Mouse (Mus musculus): Measurements from ENCODE around the gene Tmem183a. TPM values are rescaled to one million over a fixed set of nuclear protein-coding genes. Genes with fewer than 3 reads are reported as not detected.

Gene Tmem183a
- total and polyA plus RNA-seq, 3 experiments, result 37.8 to 94.0 (median 65.9) TPM

- Histone ChIP-seq H3K4me3 (ENCODE audit: low read depth, low read length) (no peak overlapping the region), H3K27me3 (ENCODE audit: insufficient read depth, low read length) (peaks cover 52% of the 10 kb centered on the region), H3K9me3 (replicated peaks) (no peaks in the 10 kb centered on the region), H3K36me3 (replicated peaks) (no peaks in the 10 kb centered on the region), H3K4me1 (ENCODE audit: insufficient read depth, low read depth, low read length) (no peaks in the 10 kb centered on the region)
- ATAC-seq (ENCODE audit: extremely low read depth, insufficient number of reproducible peaks, low FRiP score, poor library complexity, severe bottlenecking) (no peak), DNase-seq (ENCODE audit: low spot score) (no peak)
- TF ChIP-seq TAL1 (conservative IDR thresholded peaks at IDR 0.05; ENCODE audit: low read depth, low read length) (no peak), CTCF (IDR thresholded peaks at IDR 0.05; ENCODE audit: low read depth, low read length) (no peak), POLR2AphosphoS5 (IDR thresholded peaks at IDR 0.05; ENCODE audit: insufficient replicate concordance, low read depth, low read length) (no peak), GATA2 (IDR thresholded peaks at IDR 0.05; ENCODE audit: borderline replicate concordance, low read depth, low read length) (no peak), GATA1 (IDR thresholded peaks at IDR 0.05; ENCODE audit: borderline replicate concordance, low read length) (no peak)
Observed at GRCm38 (mm10) chr1:134316361-134316760, 45.4 kb downstream of the Tmem183a start.

GRCm38 (mm10) chr1:134315181-134315580 is 46.6 kb downstream of the Tmem183a start:
- H3K9me3 ChIP-seq (replicated peaks), result no peaks in the 10 kb centered on the region
- TF ChIP-seq TAL1 (conservative IDR thresholded peaks at IDR 0.05; ENCODE audit: low read depth, low read length), result no peak
- no peak for TF ChIP-seq POLR2AphosphoS5 (IDR thresholded peaks at IDR 0.05; ENCODE audit: insufficient replicate concordance, low read depth, low read length)
- TF ChIP-seq GATA1 (IDR thresholded peaks at IDR 0.05; ENCODE audit: borderline replicate concordance, low read length), result no peak
- no peak for TF ChIP-seq GATA2 (IDR thresholded peaks at IDR 0.05; ENCODE audit: borderline replicate concordance, low read depth, low read length)
- no peak for TF ChIP-seq CTCF (IDR thresholded peaks at IDR 0.05; ENCODE audit: low read depth, low read length)
- peaks cover 46% of the 10 kb centered on the region for H3K27me3 ChIP-seq (ENCODE audit: insufficient read depth, low read length)
- no peak overlapping the region for H3K4me3 ChIP-seq (ENCODE audit: low read depth, low read length)
- DNase-seq (ENCODE audit: low spot score), result no peak
- ATAC-seq (ENCODE audit: extremely low read depth, insufficient number of reproducible peaks, low FRiP score, poor library complexity, severe bottlenecking), result no peak
- H3K4me1 ChIP-seq (ENCODE audit: insufficient read depth, low read depth, low read length), result no peaks in the 10 kb centered on the region
- H3K36me3 ChIP-seq (replicated peaks), result no peaks in the 10 kb centered on the region

GRCm38 (mm10) chr1:134311760-134312159 is 50.0 kb downstream of the Tmem183a start:
- no peak for TF ChIP-seq GATA2 (IDR thresholded peaks at IDR 0.05; ENCODE audit: borderline replicate concordance, low read depth, low read length)
- no peak for TF ChIP-seq CTCF (IDR thresholded peaks at IDR 0.05; ENCODE audit: low read depth, low read length)
- TF ChIP-seq TAL1 (conservative IDR thresholded peaks at IDR 0.05; ENCODE audit: low read depth, low read length), result no peak
- no peak for TF ChIP-seq POLR2AphosphoS5 (IDR thresholded peaks at IDR 0.05; ENCODE audit: insufficient replicate concordance, low read depth, low read length)
- TF ChIP-seq GATA1 (IDR thresholded peaks at IDR 0.05; ENCODE audit: borderline replicate concordance, low read length), result no peak
- Histone ChIP-seq H3K9me3 (replicated peaks) (no peaks in the 10 kb centered on the region), H3K4me1 (ENCODE audit: insufficient read depth, low read depth, low read length) (no peaks in the 10 kb centered on the region), H3K4me3 (ENCODE audit: low read depth, low read length) (no peak overlapping the region), H3K27me3 (ENCODE audit: insufficient read depth, low read length) (peaks cover 29% of the 10 kb centered on the region), H3K36me3 (replicated peaks) (no peaks in the 10 kb centered on the region)
- DNase-seq (ENCODE audit: low spot score) (no peak), ATAC-seq (ENCODE audit: extremely low read depth, insufficient number of reproducible peaks, low FRiP score, poor library complexity, severe bottlenecking) (no peak)

GRCm38 (mm10) chr1:134310729-134311128 is 51.0 kb downstream of the Tmem183a start:
- no peak for ATAC-seq (ENCODE audit: extremely low read depth, insufficient number of reproducible peaks, low FRiP score, poor library complexity, severe bottlenecking)
- no peaks in the 10 kb centered on the region for H3K36me3 ChIP-seq (replicated peaks)
- no peak for TF ChIP-seq POLR2AphosphoS5 (IDR thresholded peaks at IDR 0.05; ENCODE audit: insufficient replicate concordance, low read depth, low read length)
- peak; percentile 3; the same call in 1 of the 2 replicates for TF ChIP-seq CTCF (IDR thresholded peaks at IDR 0.05; ENCODE audit: low read depth, low read length)
- no peaks in the 10 kb centered on the region for H3K4me1 ChIP-seq (ENCODE audit: insufficient read depth, low read depth, low read length)
- H3K4me3 ChIP-seq (ENCODE audit: low read depth, low read length), result no peak overlapping the region
- H3K27me3 ChIP-seq (ENCODE audit: insufficient read depth, low read length), result peaks cover 22% of the 10 kb centered on the region
- no peaks in the 10 kb centered on the region for H3K9me3 ChIP-seq (replicated peaks)
- no peak for DNase-seq (ENCODE audit: low spot score)

- Histone ChIP-seq H3K4me3 (ENCODE audit: low read depth, low read length) (no peak overlapping the region), H3K27me3 (ENCODE audit: insufficient read depth, low read length) (peaks cover 24% of the 10 kb centered on the region), H3K4me1 (ENCODE audit: insufficient read depth, low read depth, low read length) (no peaks in the 10 kb centered on the region), H3K9me3 (replicated peaks) (no peaks in the 10 kb centered on the region), H3K36me3 (replicated peaks) (no peaks in the 10 kb centered on the region)
- TF ChIP-seq CTCF (IDR thresholded peaks at IDR 0.05; ENCODE audit: low read depth, low read length) (no peak), GATA1 (IDR thresholded peaks at IDR 0.05; ENCODE audit: borderline replicate concordance, low read length) (no peak), POLR2AphosphoS5 (IDR thresholded peaks at IDR 0.05; ENCODE audit: insufficient replicate concordance, low read depth, low read length) (no peak), GATA2 (IDR thresholded peaks at IDR 0.05; ENCODE audit: borderline replicate concordance, low read depth, low read length) (no peak), TAL1 (conservative IDR thresholded peaks at IDR 0.05; ENCODE audit: low read depth, low read length) (no peak)
- no peak for DNase-seq (ENCODE audit: low spot score)
- no peak for ATAC-seq (ENCODE audit: extremely low read depth, insufficient number of reproducible peaks, low FRiP score, poor library complexity, severe bottlenecking)
Observed at GRCm38 (mm10) chr1:134310291-134310690, 51.5 kb downstream of the Tmem183a start.

- H3K4me1 ChIP-seq (ENCODE audit: insufficient read depth, low read depth, low read length), result 0 out of 2 replicates have a peak, but pooled peaks cover 4% of the 10 kb centered on the region
- TF ChIP-seq GATA1 (IDR thresholded peaks at IDR 0.05; ENCODE audit: borderline replicate concordance, low read length), result no peak
- TF ChIP-seq GATA2 (IDR thresholded peaks at IDR 0.05; ENCODE audit: borderline replicate concordance, low read depth, low read length), result no peak
- TF ChIP-seq POLR2AphosphoS5 (IDR thresholded peaks at IDR 0.05; ENCODE audit: insufficient replicate concordance, low read depth, low read length), result no peak
- TF ChIP-seq CTCF (IDR thresholded peaks at IDR 0.05; ENCODE audit: low read depth, low read length), result no peak
- no peak for ATAC-seq (ENCODE audit: extremely low read depth, insufficient number of reproducible peaks, low FRiP score, poor library complexity, severe bottlenecking)
- H3K36me3 ChIP-seq (replicated peaks), result no peaks in the 10 kb centered on the region
- no peak for DNase-seq (ENCODE audit: low spot score)
- H3K9me3 ChIP-seq (replicated peaks), result no peaks in the 10 kb centered on the region
- no peak overlapping the region for H3K4me3 ChIP-seq (ENCODE audit: low read depth, low read length)
- H3K27me3 ChIP-seq (ENCODE audit: insufficient read depth, low read length), result peaks cover 18% of the 10 kb centered on the region
Observed at GRCm38 (mm10) chr1:134307409-134307808, 54.4 kb downstream of the Tmem183a start.
